Mouse (Mus musculus): ENCODE data around the gene Ddx6.
A peak's percentile ranks its signal among the peaks of the same experiment; 100 is the strongest.
"Not testable (repeated sequence)": the region's sequence is repeated elsewhere in the genome, so short reads cannot be mapped to it uniquely, and the experiment has no call there.

Gene Ddx6

DNA sequence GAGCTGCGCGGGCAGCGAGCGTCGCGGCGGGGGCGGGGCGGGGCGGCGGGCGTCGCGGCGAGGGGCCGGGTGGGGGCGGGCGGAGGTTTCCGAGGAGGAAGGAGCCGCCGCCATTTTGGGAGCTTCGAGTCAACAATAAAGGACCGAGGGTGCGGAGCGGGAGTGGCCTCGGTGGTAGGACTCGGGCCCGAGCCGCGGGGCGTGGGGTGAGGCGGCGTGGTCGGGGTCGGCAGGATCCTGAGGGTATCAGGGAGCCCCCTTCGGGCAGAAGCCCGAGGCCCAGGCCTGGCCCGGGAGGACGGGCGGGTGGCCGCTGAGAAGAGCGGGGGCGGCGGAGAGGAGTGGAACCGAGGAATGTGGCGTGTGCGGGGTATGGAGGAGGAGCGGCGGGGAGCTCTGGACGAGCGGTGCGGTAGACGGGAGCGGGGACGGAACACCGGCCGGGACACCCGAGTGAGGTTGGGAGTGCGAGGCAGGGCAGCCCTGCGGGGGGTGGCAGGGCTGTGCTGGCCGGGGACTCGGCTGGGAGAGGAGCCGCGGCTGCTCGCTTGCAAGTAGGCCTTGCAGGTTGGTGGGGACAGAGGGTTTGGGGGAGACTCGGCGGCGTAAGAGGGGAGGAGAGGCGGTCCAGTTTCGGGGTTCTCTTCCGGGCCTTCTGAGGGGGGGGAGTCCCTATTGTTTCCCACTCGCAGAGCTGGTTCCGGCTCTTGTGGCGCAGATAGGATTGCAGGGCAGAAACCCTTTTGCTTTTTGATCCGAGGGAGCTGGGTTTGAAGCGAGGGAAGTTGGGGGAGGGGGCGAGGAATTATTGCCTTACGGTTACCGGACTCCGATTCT lies at the start of gene Ddx6:
TSS of gene Ddx6 (plus strand) at position 114 of the 837 bp plus-strand sequence.
- peak; percentile 87 for DNase-seq

GRCm38 (mm10) chr9:44561597-44561996 lies 43.1 kb upstream of the Ddx6 start, which contains the start of gene Cxcr5:
Gene Cxcr5, minus strand, starts transcription at chr9:44561877.
- no peak for DNase-seq

DNA sequence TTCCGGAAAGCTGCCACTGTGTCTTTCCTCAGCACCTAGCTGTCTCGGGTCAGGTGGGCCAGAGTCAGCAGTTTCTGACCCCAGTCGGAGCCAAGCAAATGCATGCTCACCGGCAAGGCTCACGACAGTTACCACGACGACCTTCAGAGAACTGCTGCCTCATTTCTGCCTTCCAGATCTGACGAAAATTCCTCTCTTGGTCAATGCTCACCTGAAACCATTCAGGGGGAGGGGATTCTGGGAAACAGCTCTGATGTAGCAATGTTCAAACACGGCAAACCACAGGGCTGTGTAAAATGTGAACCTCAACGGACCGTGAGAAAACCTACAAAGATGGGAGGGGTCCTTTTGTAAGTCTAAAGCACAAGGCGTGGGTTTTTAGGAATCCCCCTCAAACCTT lies 41.8 kb upstream of the Ddx6 start:
- no peak for DNase-seq

GRCm38 (mm10) chr9:44565367-44565766 lies 39.3 kb upstream of the Ddx6 start:
- peak; percentile 64 for DNase-seq

- DNase-seq, result no peak
Observed at GRCm38 (mm10) chr9:44567338-44568082, 37.2 kb upstream of the Ddx6 start.

- DNase-seq, result no peak
Observed at GRCm38 (mm10) chr9:44568083-44568455, 36.6 kb upstream of the Ddx6 start.

DNA sequence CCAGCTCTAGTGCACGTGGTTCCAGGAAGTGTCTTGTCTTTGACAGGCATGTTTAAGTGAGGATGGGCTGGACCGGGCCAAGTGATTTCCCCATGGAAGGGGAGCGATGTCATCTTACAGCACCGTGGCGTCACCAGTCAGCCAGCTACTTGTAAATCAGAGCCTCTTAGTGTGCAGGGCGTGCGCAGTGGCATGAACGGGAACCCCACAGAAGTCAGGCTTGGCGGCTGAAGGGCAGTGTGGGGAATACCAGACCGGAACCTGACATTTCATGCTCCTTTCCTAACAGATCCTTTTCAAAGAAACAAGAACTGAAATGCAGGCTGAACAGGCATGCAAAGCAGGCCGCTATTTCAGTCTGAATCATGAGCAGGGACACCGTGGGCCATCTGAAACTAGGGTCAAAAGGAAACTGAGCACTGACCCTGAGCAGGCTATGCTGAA lies 33.7 kb upstream of the Ddx6 start:
- DNase-seq, result no peak

GRCm38 (mm10) chr9:44573306-44573705 lies 31.4 kb upstream of the Ddx6 start:
- no peak for DNase-seq

DNA sequence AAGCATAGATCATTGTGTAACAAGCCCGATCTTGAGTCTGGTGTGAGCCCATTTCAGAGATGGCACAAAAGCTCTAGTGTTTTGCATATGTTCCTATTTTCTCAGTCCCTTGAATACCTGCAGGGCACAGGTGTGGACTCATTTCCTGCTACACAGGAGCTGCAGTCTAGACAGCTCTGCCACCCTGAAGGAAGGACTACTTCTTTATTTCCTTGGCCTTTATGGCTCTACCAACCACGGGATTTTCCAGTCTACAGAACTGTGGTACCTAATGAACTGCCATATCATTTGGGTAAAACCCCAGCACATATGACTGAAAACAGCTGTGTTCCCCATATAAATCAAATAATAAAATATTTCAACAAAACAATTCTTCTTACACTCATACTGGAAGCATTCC lies 29.6 kb upstream of the Ddx6 start:
- DNase-seq, result no peak

DNA sequence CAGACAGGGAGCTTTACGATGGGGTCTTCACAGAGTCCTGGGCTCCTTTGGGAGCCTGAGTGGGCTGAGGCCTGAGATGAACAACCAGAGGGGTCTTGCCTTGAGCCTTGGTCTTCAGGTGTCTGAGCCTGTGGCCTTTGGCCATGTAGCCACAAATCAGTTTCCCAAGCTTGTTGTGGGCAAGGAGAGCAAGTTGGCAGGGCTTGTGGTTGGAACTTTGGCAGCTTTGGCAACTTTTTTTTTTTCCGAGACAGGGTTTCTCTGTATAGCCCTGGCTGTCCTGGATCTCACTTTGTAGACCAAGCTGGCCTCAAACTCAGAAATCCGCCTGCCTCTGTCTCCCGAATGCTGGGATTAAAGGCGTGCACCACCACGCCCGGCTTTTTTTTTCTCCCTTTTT lies 28.6 kb upstream of the Ddx6 start:
- not testable (repeated sequence) for DNase-seq

GRCm38 (mm10) chr9:44579392-44579791 lies 25.3 kb upstream of the Ddx6 start:
- peak; percentile 30 for DNase-seq

DNA sequence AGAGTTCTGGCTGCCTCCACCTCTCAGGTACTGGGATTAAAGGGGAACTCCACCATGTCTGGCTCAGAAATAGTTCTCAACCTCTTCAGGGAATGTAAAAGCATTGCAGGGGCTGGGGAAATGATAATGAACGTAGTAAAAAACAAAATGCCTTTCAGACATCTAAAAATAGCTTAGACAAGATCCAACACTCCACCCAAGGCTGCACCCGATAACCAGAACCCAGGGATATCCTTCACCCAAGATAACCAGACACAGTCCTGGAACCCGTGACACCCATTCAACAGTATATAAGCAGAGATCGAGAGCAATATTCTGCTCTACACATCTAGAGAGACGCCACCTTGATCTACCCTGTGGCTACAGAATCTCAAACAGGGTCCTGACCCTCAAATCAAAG lies 24.6 kb upstream of the Ddx6 start:
- no peak for DNase-seq

GRCm38 (mm10) chr9:44581423-44581822 lies 23.3 kb upstream of the Ddx6 start:
- DNase-seq, result peak; percentile 12

GRCm38 (mm10) chr9:44582390-44582789 lies 22.3 kb upstream of the Ddx6 start:
- no peak for DNase-seq

GRCm38 (mm10) chr9:44586640-44587261 lies 17.9 kb upstream of the Ddx6 start:
- no peak for DNase-seq

DNA sequence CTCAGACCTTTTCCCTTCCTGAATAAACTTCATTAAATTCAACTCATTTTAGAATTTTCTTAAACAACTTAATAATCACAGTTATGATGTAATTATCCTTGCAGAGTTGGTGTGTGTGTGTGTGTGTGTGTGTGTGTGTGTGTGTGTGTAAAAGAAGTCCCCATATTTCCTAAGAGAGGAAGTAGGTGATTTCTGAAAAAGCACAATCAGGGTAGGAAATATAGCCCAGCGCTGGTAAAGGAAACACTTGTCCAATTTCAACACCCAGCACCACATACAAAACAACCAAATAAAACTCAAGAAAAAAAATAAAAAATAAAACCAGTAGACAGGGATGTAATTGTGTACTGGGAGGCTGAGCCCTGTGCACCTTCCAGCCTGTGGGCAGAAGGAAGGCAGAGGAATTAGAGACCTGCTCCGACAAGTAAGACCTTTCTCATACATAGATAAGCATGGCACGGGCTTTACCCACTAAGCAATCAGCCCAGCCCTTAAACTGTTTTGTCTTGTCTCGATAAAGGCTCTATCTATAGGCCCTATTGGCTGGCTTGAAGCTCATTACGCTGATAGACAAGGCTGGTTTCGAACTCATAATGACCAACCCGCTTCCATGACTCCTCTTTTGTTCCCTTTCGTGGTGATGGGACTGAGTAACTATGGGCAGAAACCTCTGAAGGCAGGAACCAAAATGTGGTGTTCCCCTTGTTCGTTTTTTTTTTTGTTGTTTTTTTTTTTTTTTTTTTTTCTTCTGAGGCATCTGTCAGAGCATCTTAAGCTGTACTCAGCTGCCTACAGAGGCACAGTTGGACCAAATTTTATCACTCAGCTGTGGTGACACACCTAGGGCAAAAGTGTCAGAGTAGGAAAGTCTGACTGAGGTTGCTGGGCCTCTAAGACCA lies 17.2 kb upstream of the Ddx6 start:
- DNase-seq, result no peak

- no peak for DNase-seq
Observed at GRCm38 (mm10) chr9:44588605-44589004, 16.1 kb upstream of the Ddx6 start.

GRCm38 (mm10) chr9:44589095-44589494 lies 15.6 kb upstream of the Ddx6 start:
- DNase-seq, result no peak

GRCm38 (mm10) chr9:44590969-44591368 lies 13.7 kb upstream of the Ddx6 start:
- DNase-seq, result peak; percentile 23

DNA sequence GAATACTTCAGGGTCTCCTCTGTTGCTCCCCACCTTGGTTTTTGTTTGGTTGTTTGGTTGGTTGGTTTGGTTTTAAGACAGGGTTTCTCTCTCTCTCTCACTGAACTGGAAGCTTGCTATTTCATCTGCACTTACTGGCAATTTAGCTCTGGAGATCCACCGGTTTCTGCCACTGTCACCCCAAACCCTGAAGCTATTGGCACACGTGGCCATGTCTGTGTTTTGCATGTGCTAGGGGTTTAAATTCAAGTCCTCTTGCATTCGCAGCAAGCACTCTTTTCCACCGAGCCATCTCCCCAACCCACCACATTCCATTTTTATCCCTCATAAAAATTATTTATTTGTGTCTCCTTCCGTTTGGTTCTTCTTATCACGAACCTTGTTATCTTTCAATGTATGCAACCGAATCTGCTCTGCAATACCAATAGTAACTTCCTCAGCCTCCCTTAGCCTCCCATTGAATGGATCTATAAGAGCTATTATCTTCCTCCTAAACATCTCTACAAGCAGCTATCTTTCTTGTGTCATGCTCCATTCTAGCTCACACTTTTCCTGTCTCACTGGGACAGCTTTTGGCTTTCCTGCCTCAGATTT lies 13.0 kb upstream of the Ddx6 start:
- DNase-seq, result no peak

- DNase-seq, result no peak
Observed at GRCm38 (mm10) chr9:44593221-44593620, 11.5 kb upstream of the Ddx6 start.

GRCm38 (mm10) chr9:44593886-44594285 lies 10.8 kb upstream of the Ddx6 start:
- DNase-seq, result no peak

Measured in retina, postnatal 1 day (tissue).